Mouse (Mus musculus): ENCODE measurements around the gene Fxyd1.

- no peak for TF ChIP-seq POLR2A (IDR thresholded peaks at IDR 0.05; ENCODE audit: borderline replicate concordance, extremely low read depth, low read depth, low read length)
- no peak for TF ChIP-seq CTCF (IDR thresholded peaks at IDR 0.05; ENCODE audit: insufficient read depth, low read length)
Measured at GRCm38 (mm10) chr7:31017104-31017901, 39.7 kb downstream of the Fxyd1 start.

Data from lung, adult 2 months (tissue).